In the genomic region with DNA sequence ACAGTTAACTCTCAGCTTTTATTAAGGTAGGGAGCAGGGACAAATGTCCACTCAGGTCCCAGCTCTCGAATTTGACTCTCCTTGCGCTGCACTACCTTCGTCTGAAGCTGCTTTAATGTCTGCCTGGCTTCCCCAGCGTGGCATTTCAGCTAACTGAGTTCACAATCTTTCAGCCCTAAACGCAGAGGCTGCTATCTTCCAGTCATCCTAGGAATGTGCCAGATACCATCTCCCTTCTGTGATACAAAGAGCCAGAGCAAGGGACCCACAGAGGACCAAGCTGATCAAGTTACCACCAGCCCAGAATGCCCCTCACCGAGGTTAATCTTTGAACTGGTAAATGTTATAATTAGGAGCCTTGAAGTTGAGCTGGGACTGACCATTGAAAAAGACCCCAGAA, we compare ENCODE assay signal across 13 mouse cellular contexts. TPM values are rescaled to one million over a fixed set of nuclear protein-coding genes. Genes with fewer than 3 reads are reported as not detected.
A peak's percentile ranks its signal among the peaks of the same experiment; 100 is the strongest.
DNase-seq lines count a peak whose midpoint lies in the region; ATAC-seq lines count a peak whose summit lies in the region.
"Had no signal": no experiment of that assay in that cellular context is flagged by ENCODE, and none has a peak within 500 bp of the region (broad histone marks: within the 10 kb centered on the region; RNA-seq: fewer than 3 reads in every experiment).

No protein-coding gene starts in this region.

- no peaks in the 10 kb centered on the region for H3K9me3 ChIP-seq in hindbrain, embryonic 13.5 days
- no peaks in the 10 kb centered on the region for H3K9me3 ChIP-seq in hindbrain, embryonic 11.5 days (ENCODE audit: control insufficient read depth, low read length)
- H3K9me3 ChIP-seq in forebrain, embryonic 16.5 days (ENCODE audit: control insufficient read depth, low read length): no peaks in the 10 kb centered on the region
- H3K9me3 ChIP-seq: liver, embryonic 12.5 days had no signal

- H3K9ac ChIP-seq in hindbrain, embryonic 13.5 days: no peak overlapping the region; the same call in 1 of the 2 replicates
- H3K9ac ChIP-seq in hindbrain, embryonic 11.5 days (ENCODE audit: low read depth, low read length): no peak overlapping the region
- no peak overlapping the region for H3K9ac ChIP-seq in forebrain, embryonic 16.5 days (replicated peaks; ENCODE audit: low read depth, low read length)
- H3K9ac ChIP-seq: liver, embryonic 12.5 days had no signal

- no peaks in the 10 kb centered on the region; the same call in 1 of the 2 replicates for H3K36me3 ChIP-seq in hindbrain, embryonic 13.5 days
- no peaks in the 10 kb centered on the region for H3K36me3 ChIP-seq in hindbrain, embryonic 11.5 days (ENCODE audit: control insufficient read depth, insufficient read depth, low read length)
- no peaks in the 10 kb centered on the region for H3K36me3 ChIP-seq in forebrain, embryonic 16.5 days (ENCODE audit: control insufficient read depth, insufficient read depth)
- H3K36me3 ChIP-seq: liver, embryonic 12.5 days had no signal

- no peak for ATAC-seq in hindbrain, embryonic 13.5 days (ENCODE audit: low FRiP score)
- no peak for ATAC-seq in hindbrain, embryonic 11.5 days (ENCODE audit: low FRiP score)
- ATAC-seq in forebrain, embryonic 16.5 days: no peak
- ATAC-seq: liver, embryonic 12.5 days had no signal

- H3K27ac ChIP-seq in hindbrain, embryonic 13.5 days: peak overlapping the region; percentile 44; the same call in 1 of the 2 replicates
- no peak overlapping the region for H3K27ac ChIP-seq in hindbrain, embryonic 11.5 days (ENCODE audit: low read depth, low read length)
- 0 out of 2 replicates have a peak overlapping the region, but pooled peaks have one; percentile 6 for H3K27ac ChIP-seq in forebrain, embryonic 16.5 days (ENCODE audit: low read length)
- H3K27ac ChIP-seq: liver, embryonic 12.5 days had no signal

- H3K27me3 ChIP-seq in hindbrain, embryonic 13.5 days: no peaks in the 10 kb centered on the region
- no peaks in the 10 kb centered on the region for H3K27me3 ChIP-seq in hindbrain, embryonic 11.5 days (ENCODE audit: control insufficient read depth, insufficient read depth, low read length)
- H3K27me3 ChIP-seq in forebrain, embryonic 16.5 days (replicated peaks; ENCODE audit: control insufficient read depth, insufficient read depth, low read length): no peaks in the 10 kb centered on the region
- H3K27me3 ChIP-seq: CH12.LX had no signal

- DNase-seq in hindbrain, embryonic 11.5 days (ENCODE audit: low spot score): no peak
- DNase-seq in R1 (ENCODE audit: low read depth, low spot score) (peak; percentile 15), ZHBTc4 (ENCODE audit: low read depth, low spot score) (peak; percentile 10)
- DNase-seq in thymus, postnatal 4 days: no peak
- DNase-seq in cerebellum, postnatal 4 days (ENCODE audit: low spot score in 2 of 2): no peak
- DNase-seq: cerebellum, postnatal 14 days; kidney, adult 18-20 months; lung, postnatal 14 days; right cerebral cortex, postnatal 4 days had no signal

- 30% methylated on average over 6 of the region's 6 CpGs for WGBS in hindbrain, embryonic 13.5 days
- 21% methylated on average over 6 of the region's 6 CpGs for WGBS in hindbrain, embryonic 11.5 days
- 12% methylated on average over 6 of the region's 6 CpGs for WGBS in forebrain, embryonic 16.5 days

- H3K4me1 ChIP-seq in hindbrain, embryonic 13.5 days (replicated peaks): peaks cover 34% of the 10 kb centered on the region
- peaks cover 9% of the 10 kb centered on the region; the same call in 1 of the 2 replicates for H3K4me1 ChIP-seq in hindbrain, embryonic 11.5 days (replicated peaks; ENCODE audit: control insufficient read depth, insufficient read depth, low read length)
- H3K4me1 ChIP-seq in forebrain, embryonic 16.5 days (replicated peaks; ENCODE audit: control insufficient read depth, insufficient read depth, low read length): peaks cover 27% of the 10 kb centered on the region
- H3K4me1 ChIP-seq: liver, embryonic 12.5 days had no signal

- H3K4me3 ChIP-seq in hindbrain, embryonic 13.5 days: no peak overlapping the region
- H3K4me3 ChIP-seq in hindbrain, embryonic 11.5 days (ENCODE audit: low read depth, low read length): no peak overlapping the region
- H3K4me3 ChIP-seq in forebrain, embryonic 16.5 days (replicated peaks; ENCODE audit: low read length): no peak overlapping the region
- H3K4me3 ChIP-seq: liver, embryonic 12.5 days had no signal

- no peak overlapping the region for H3K4me2 ChIP-seq in hindbrain, embryonic 13.5 days
- H3K4me2 ChIP-seq in hindbrain, embryonic 11.5 days (replicated peaks; ENCODE audit: low read depth, low read length): no peak overlapping the region
- no peak overlapping the region for H3K4me2 ChIP-seq in forebrain, embryonic 16.5 days (ENCODE audit: low read length)
- H3K4me2 ChIP-seq: liver, embryonic 12.5 days had no signal

RNA-seq across cellular contexts. Expression of a gene that starts 55.2 kb away (rescaled TPM):
- 139 and 175 TPM in 2 replicates for polyA plus RNA-seq in hindbrain, embryonic 13.5 days (2015; fragmentation: Nextera tagmentation; extraction: Ambion mirVana)
- polyA plus RNA-seq in hindbrain, embryonic 11.5 days (2014; fragmentation: Nextera tagmentation; extraction: Ambion mirVana): 121 and 142 TPM in 2 replicates
- polyA plus RNA-seq in forebrain, embryonic 16.5 days (2015; fragmentation: Nextera tagmentation; extraction: Ambion mirVana): 143 and 154 TPM in 2 replicates

Comparison
In these comparisons a context has a peak if more than half of its experiments do, and no peak if none do; other contexts are left out.
1. DNase-seq: peak in R1 (single experiment) and ZHBTc4 (single experiment); none in hindbrain, embryonic 11.5 days (single experiment), thymus, postnatal 4 days (single experiment) and cerebellum, postnatal 4 days (0 of 2).